Mouse (Mus musculus) stomach, embryonic 14.5 days (tissue): ENCODE results near the gene Zswim3. TPM values are rescaled to one million over a fixed set of nuclear protein-coding genes. Genes with fewer than 3 reads are reported as not detected.

ENCODE experiments used
- ATAC-seq: fragments of 200-750 bp; cut with Nextera tagmentation; 2 replicates; pipeline ENCODE4 v1.8.0; 2017; ENCODE audit warnings: low read depth, moderate TSS enrichment; ENCODE audit not compliant: insufficient number of reproducible peaks, insufficient read depth, low FRiP score
- H3K27ac ChIP-seq: fragments of 300-500 bp; sonication (generic); 2 replicates; pipeline ENCODE4 v1.5.1; 2014; ENCODE audit warnings: mild to moderate bottlenecking, low read length, moderate library complexity, mixed read lengths
- H3K27me3 ChIP-seq: fragments of 300-500 bp; sonication (generic); 2 replicates; pipeline ENCODE4 v1.6.1; 2014; ENCODE audit warnings: low read length, control low read depth, mixed read lengths; ENCODE audit not compliant: control insufficient read depth, insufficient read depth
- H3K36me3 ChIP-seq: fragments of 300-500 bp; sonication (generic); 2 replicates; pipeline ENCODE4 v1.6.1; 2014; ENCODE audit warnings: mild to moderate bottlenecking, control low read depth, low read length, moderate library complexity, mixed read lengths; ENCODE audit not compliant: control insufficient read depth, insufficient read depth
- H3K4me1 ChIP-seq: fragments of 300-500 bp; sonication (generic); 2 replicates; pipeline ENCODE4 v1.6.1; 2014; ENCODE audit warnings: low read length, control low read depth, mixed read lengths; ENCODE audit not compliant: control insufficient read depth, insufficient read depth
- H3K4me2 ChIP-seq: fragments of 300-500 bp; sonication (generic); replicated peaks from 2 replicates; pipeline ENCODE4 v1.6.1; 2014; ENCODE audit warnings: low read depth, low read length, control low read depth
- H3K4me3 ChIP-seq: fragments of 300-500 bp; sonication (generic); 2 replicates; pipeline ENCODE4 v1.5.1; 2014; ENCODE audit warnings: low read depth, low read length, control low read depth
- H3K9ac ChIP-seq: fragments of 300-500 bp; sonication (generic); replicated peaks from 2 replicates; pipeline ENCODE4 v1.6.1; 2014; ENCODE audit warnings: low read depth, mild to moderate bottlenecking, control low read depth, low read length, moderate library complexity, mixed read lengths
- H3K9me3 ChIP-seq: fragments of 300-500 bp; sonication (generic); 2 replicates; pipeline ENCODE4 v1.6.1; 2016; ENCODE audit warnings: low read depth, low read length, control low read depth; ENCODE audit not compliant: control insufficient read depth
- WGBS: fragments of 180-500 bp; shearing (Covaris S2); extraction: QIAGEN DNeasy Blood & Tissue Kit; methylation state at CpG from one replicate; pipeline ENCODE4 v1.1.7; 2014; 5-methylcytosine and 5-hydroxymethylcytosine counted together
- polyA plus RNA-seq: library from polyadenylated mRNA; unstranded; fragments of >200 nt; fragmentation: Nextera tagmentation; extraction: Ambion mirVana; gene quantifications from 2 replicates; pipeline ENCODE4 v1.2.1, GENCODE M21; 2014

Zswim3 gene
- polyA plus RNA-seq, 1 experiment from 2014 or later: 9.2 TPM

GRCm38 (mm10) chr2:164805332-164805718, 427 bp downstream of the Zswim3 start:
- Histone ChIP-seq H3K36me3 (peaks cover 6% of the 10 kb centered on the region; the same call in 1 of the 2 replicates), H3K4me2 (peak overlapping the region; percentile 66), H3K4me3 (peak overlapping the region; percentile 62), H3K9me3 (no peaks in the 10 kb centered on the region), H3K27me3 (no peaks in the 10 kb centered on the region), H3K27ac (peak overlapping the region; percentile 30; the same call in 1 of the 2 replicates), H3K4me1 (peaks cover 7% of the 10 kb centered on the region; the same call in 1 of the 2 replicates), H3K9ac (peak overlapping the region; percentile 49)
- peak; percentile 48; the same call in 1 of the 2 replicates for ATAC-seq
- WGBS: under 1% methylated on average over 21 of the region's 21 CpGs

GRCm38 (mm10) chr2:164806614-164807013, 1.7 kb downstream of the Zswim3 start:
- H3K9ac ChIP-seq: no peak overlapping the region
- H3K27ac ChIP-seq: no peak overlapping the region
- WGBS: 76% methylated on average over 7 of the region's 7 CpGs
- H3K4me2 ChIP-seq: no peak overlapping the region
- H3K36me3 ChIP-seq: peaks cover 5% of the 10 kb centered on the region; the same call in 1 of the 2 replicates
- peaks cover 7% of the 10 kb centered on the region; the same call in 1 of the 2 replicates for H3K4me1 ChIP-seq
- no peaks in the 10 kb centered on the region for H3K27me3 ChIP-seq
- no peaks in the 10 kb centered on the region for H3K9me3 ChIP-seq
- no peak for ATAC-seq
- H3K4me3 ChIP-seq: no peak overlapping the region

- H3K4me1 ChIP-seq: peaks cover 8% of the 10 kb centered on the region; the same call in 1 of the 2 replicates
- no peak overlapping the region for H3K4me2 ChIP-seq
- H3K4me3 ChIP-seq: no peak overlapping the region
- H3K9me3 ChIP-seq: no peaks in the 10 kb centered on the region
- no peak for ATAC-seq
- 56% methylated on average over 2 of the region's 2 CpGs for WGBS
- no peak overlapping the region for H3K9ac ChIP-seq
- 0 out of 2 replicates have a peak, but pooled peaks cover 5% of the 10 kb centered on the region for H3K36me3 ChIP-seq
- no peak overlapping the region for H3K27ac ChIP-seq
- H3K27me3 ChIP-seq: no peaks in the 10 kb centered on the region
These were observed 8.7 kb downstream of the Zswim3 start for GRCm38 (mm10) chr2:164813557-164813956.

GRCm38 (mm10) chr2:164815348-164815747, 10.4 kb downstream of the Zswim3 start:
- peaks cover 8% of the 10 kb centered on the region; the same call in 1 of the 2 replicates for H3K4me1 ChIP-seq
- no peaks in the 10 kb centered on the region for H3K36me3 ChIP-seq
- H3K27ac ChIP-seq: no peak overlapping the region
- no peak overlapping the region for H3K9ac ChIP-seq
- no peak overlapping the region for H3K4me2 ChIP-seq
- no peak overlapping the region for H3K4me3 ChIP-seq
- ATAC-seq: no peak
- H3K27me3 ChIP-seq: no peaks in the 10 kb centered on the region
- 89% methylated on average over 5 of the region's 5 CpGs for WGBS
- no peaks in the 10 kb centered on the region for H3K9me3 ChIP-seq

GRCm38 (mm10) chr2:164815821-164816220, 10.9 kb downstream of the Zswim3 start:
- Histone ChIP-seq H3K36me3 (0 out of 2 replicates have a peak, but pooled peaks cover under 1% of the 10 kb centered on the region), H3K27ac (no peak overlapping the region), H3K27me3 (no peaks in the 10 kb centered on the region), H3K9me3 (no peaks in the 10 kb centered on the region), H3K4me1 (peaks cover 8% of the 10 kb centered on the region; the same call in 1 of the 2 replicates), H3K4me3 (no peak overlapping the region), H3K4me2 (no peak overlapping the region), H3K9ac (no peak overlapping the region)
- 86% methylated on average over 8 of the region's 8 CpGs for WGBS
- no peak for ATAC-seq

- peaks cover 7% of the 10 kb centered on the region; the same call in 1 of the 2 replicates for H3K36me3 ChIP-seq
- no peak overlapping the region for H3K4me3 ChIP-seq
- no peak overlapping the region for H3K4me2 ChIP-seq
- no peak for ATAC-seq
- no peak overlapping the region for H3K27ac ChIP-seq
- H3K9me3 ChIP-seq: no peaks in the 10 kb centered on the region
- H3K9ac ChIP-seq: no peak overlapping the region
- no peaks in the 10 kb centered on the region for H3K27me3 ChIP-seq
- peaks cover 8% of the 10 kb centered on the region; the same call in 1 of the 2 replicates for H3K4me1 ChIP-seq
- 70% methylated on average over 6 of the region's 6 CpGs for WGBS
These were observed 12.3 kb downstream of the Zswim3 start for GRCm38 (mm10) chr2:164817206-164817605.

GRCm38 (mm10) chr2:164817703-164818102, 12.8 kb downstream of the Zswim3 start:
- Histone ChIP-seq H3K36me3 (peaks cover 7% of the 10 kb centered on the region; the same call in 1 of the 2 replicates), H3K4me3 (no peak overlapping the region), H3K27ac (no peak overlapping the region), H3K4me1 (peaks cover 8% of the 10 kb centered on the region; the same call in 1 of the 2 replicates), H3K9ac (no peak overlapping the region), H3K9me3 (no peaks in the 10 kb centered on the region), H3K4me2 (no peak overlapping the region), H3K27me3 (no peaks in the 10 kb centered on the region)
- WGBS: 50% methylated on average over 5 of the region's 5 CpGs
- no peak for ATAC-seq

GRCm38 (mm10) chr2:164821060-164821459, 16.2 kb downstream of the Zswim3 start:
- Histone ChIP-seq H3K4me2 (no peak overlapping the region), H3K27me3 (no peaks in the 10 kb centered on the region), H3K27ac (no peak overlapping the region), H3K4me1 (peaks cover 12% of the 10 kb centered on the region; the same call in 1 of the 2 replicates), H3K4me3 (no peak overlapping the region), H3K36me3 (peaks cover 18% of the 10 kb centered on the region), H3K9me3 (no peaks in the 10 kb centered on the region), H3K9ac (no peak overlapping the region)
- ATAC-seq: no peak
- WGBS: 86% methylated on average over 6 of the region's 6 CpGs
